Mouse (Mus musculus) kidney, postnatal 0 days (tissue): ENCODE measurements around the gene Slc9a5. TPM values are rescaled to one million over a fixed set of nuclear protein-coding genes. Genes with fewer than 3 reads are reported as not detected.

ENCODE experiments used
- ATAC-seq: fragments of 200-750 bp; cut with Nextera tagmentation; replicated peaks from 2 replicates; pipeline ENCODE4 v1.8.0; 2017; ENCODE audit warnings: low read depth, moderate number of reproducible peaks, moderate TSS enrichment, moderate library complexity; ENCODE audit not compliant: low FRiP score
- DNase-seq: peaks from one replicate; pipeline ENCODE4 v3.0.0-alpha.2; 2016; ENCODE audit warnings: low spot score
- H3K27ac ChIP-seq: fragments of 300-500 bp; sonication (generic); 2 replicates; pipeline ENCODE4 v1.5.1; 2014; ENCODE audit warnings: mild to moderate bottlenecking
- H3K27me3 ChIP-seq: fragments of 300-500 bp; sonication (generic); 2 replicates; pipeline ENCODE4 v1.6.1; 2014; ENCODE audit warnings: low read length, mixed read lengths; ENCODE audit not compliant: insufficient read depth
- H3K36me3 ChIP-seq: fragments of 300-500 bp; sonication (generic); 2 replicates; pipeline ENCODE4 v1.6.1; 2014; ENCODE audit warnings: low read length, mixed read lengths; ENCODE audit not compliant: insufficient read depth
- H3K4me1 ChIP-seq: fragments of 300-500 bp; sonication (generic); replicated peaks from 2 replicates; pipeline ENCODE4 v1.6.1; 2014; ENCODE audit warnings: antibody characterized with exemption, low read length, mixed read lengths; ENCODE audit not compliant: insufficient read depth
- H3K4me2 ChIP-seq: fragments of 300-500 bp; sonication (generic); 2 replicates; pipeline ENCODE4 v1.6.1; 2014; ENCODE audit warnings: mild to moderate bottlenecking, low read length, moderate library complexity, mixed read lengths
- H3K4me3 ChIP-seq: fragments of 300-500 bp; sonication (generic); replicated peaks from 2 replicates; pipeline ENCODE4 v1.5.1; 2014; ENCODE audit warnings: low read depth, low read length
- H3K9ac ChIP-seq: fragments of 300-500 bp; sonication (generic); 2 replicates; pipeline ENCODE4 v1.6.1; 2014; ENCODE audit warnings: low read depth, low read length
- H3K9me3 ChIP-seq: fragments of 300-500 bp; sonication (generic); replicated peaks from 2 replicates; pipeline ENCODE4 v1.6.1; 2016; ENCODE audit warnings: low read length, inconsistent platforms, mixed read lengths
- CTCF ChIP-seq: IDR thresholded peaks from 2 replicates; pipeline ENCODE4 v1.5.1; 2016; ENCODE audit warnings: antibody characterized with exemption, low read depth, mild to moderate bottlenecking, moderate library complexity
- WGBS: fragments of 180-500 bp; shearing (Covaris S2); extraction: QIAGEN DNeasy Blood & Tissue Kit; methylation state at CpG from one replicate; pipeline ENCODE4 v1.1.7; 2014; 5-methylcytosine and 5-hydroxymethylcytosine counted together
- microRNA counts: library from miRNA; unstranded; fragments of <30 nt; microRNA quantifications from one replicate; lab custom pipeline; 2015
- microRNA-seq: library from miRNA; unstranded; fragments of <30 nt; microRNA quantifications from one replicate; pipeline ENCODE4, GENCODE M21; 2016
- polyA plus RNA-seq: library from polyadenylated mRNA; unstranded; fragments of >200 nt; fragmentation: Nextera tagmentation; extraction: Ambion mirVana; gene quantifications from 2 replicates; pipeline ENCODE4 v1.2.1, GENCODE M21; 2015

The Slc9a5 gene
- polyA plus RNA-seq, 1 experiment from 2014 or later = 1.3 TPM

- Histone ChIP-seq H3K9ac (no peak overlapping the region), H3K27me3 (0 out of 2 replicates have a peak, but pooled peaks cover 4% of the 10 kb centered on the region), H3K36me3 (no peaks in the 10 kb centered on the region), H3K4me3 (no peak overlapping the region), H3K4me1 (peaks cover 2% of the 10 kb centered on the region; the same call in 1 of the 2 replicates), H3K27ac (no peak overlapping the region), H3K4me2 (no peak overlapping the region), H3K9me3 (no peaks in the 10 kb centered on the region)
- WGBS = 53% methylated on average over 7 of the region's 7 CpGs
- DNase-seq = no peak
- no peak for TF ChIP-seq CTCF
- no peak for ATAC-seq
Measured at GRCm38 (mm10) chr8:105408331-105408730, 59.7 kb downstream of the Slc9a5 start.

- Histone ChIP-seq H3K36me3 (no peaks in the 10 kb centered on the region), H3K4me3 (no peak overlapping the region), H3K4me1 (peaks cover 6% of the 10 kb centered on the region; the same call in 1 of the 2 replicates), H3K27ac (no peak overlapping the region), H3K9me3 (no peaks in the 10 kb centered on the region), H3K4me2 (no peak overlapping the region), H3K27me3 (0 out of 2 replicates have a peak, but pooled peaks cover 10% of the 10 kb centered on the region), H3K9ac (no peak overlapping the region)
- DNase-seq = no peak
- WGBS = 93% methylated on average over 6 of the region's 6 CpGs
- ATAC-seq = no peak
- no peak; the same call in 1 of the 2 replicates for TF ChIP-seq CTCF
Measured at GRCm38 (mm10) chr8:105409947-105410346, 61.3 kb downstream of the Slc9a5 start.

- Histone ChIP-seq H3K27ac (no peak within 1 kb of the TSS), H3K9ac (peak within 1 kb of the TSS; percentile 15; the same call in 1 of the 2 replicates), H3K4me1 (peaks cover 6% of the 10 kb centered on the region; the same call in 1 of the 2 replicates), H3K36me3 (no peaks in the 10 kb centered on the region), H3K9me3 (no peaks in the 10 kb centered on the region), H3K4me2 (peak within 1 kb of the TSS; percentile 57), H3K4me3 (peak within 1 kb of the TSS; percentile 20), H3K27me3 (0 out of 2 replicates have a peak, but pooled peaks cover 10% of the 10 kb centered on the region)
- ATAC-seq (peak; percentile 85), DNase-seq (peak; percentile 47)
- WGBS = 1% methylated on average over 34 of the region's 34 CpGs
- TF ChIP-seq CTCF = peak; percentile 50
Measured at GRCm38 (mm10) chr8:105413391-105413790, 64.7 kb downstream of the Slc9a5 start, which contains the start of the genes Kctd19 and Lrrc36. TSS of gene Kctd19 (minus strand) at chr8:105413502. TSS of gene Lrrc36 (plus strand) at chr8:105413571.

- ATAC-seq = no peak
- H3K27me3 ChIP-seq = 0 out of 2 replicates have a peak, but pooled peaks cover 2% of the 10 kb centered on the region
- H3K27ac ChIP-seq = no peak overlapping the region
- H3K4me2 ChIP-seq = no peak overlapping the region
- H3K4me1 ChIP-seq = no peaks in the 10 kb centered on the region
- H3K36me3 ChIP-seq = no peaks in the 10 kb centered on the region
- WGBS = 77% methylated on average over 2 of the region's 2 CpGs
- DNase-seq = no peak
- no peak overlapping the region for H3K9ac ChIP-seq
- TF ChIP-seq CTCF = no peak
- H3K4me3 ChIP-seq = no peak overlapping the region
- H3K9me3 ChIP-seq = no peaks in the 10 kb centered on the region
Measured at GRCm38 (mm10) chr8:105418992-105419391, 70.3 kb downstream of the Slc9a5 start.

MicroRNAs encoded within 50 kb of the gene (microRNA counts, 519-probe panel; counts per million panel counts)
- microRNA mmu-miR-328 (lab: Ali Mortazavi, UCI) = 1,648 counts per million, percentile 68 among the panel's probes with 10 or more counts

Small RNA genes lying within 50 kb of the gene (microRNA-seq; reads per million reads assigned to microRNA genes)
- not detected for gene Gm27320
- 200 reads per million, percentile 59 among the genes with 10 or more reads in this experiment for gene Mir328

Other genes with a start within 250 kb of the Slc9a5 start
- not detected in 2 replicates for gene Ces4a, start 217.0 kb upstream of the Slc9a5 start, polyA plus RNA-seq
- gene Cbfb, start 178.2 kb upstream of the Slc9a5 start, polyA plus RNA-seq = 59.6 and 59.7 TPM in 2 replicates
- gene D230025D16Rik, start 123.7 kb upstream of the Slc9a5 start, polyA plus RNA-seq = 19.2 and 20.6 TPM in 2 replicates
- 7.5 and 7.7 TPM in 2 replicates for gene B3gnt9, start 93.7 kb upstream of the Slc9a5 start, polyA plus RNA-seq
- gene Tradd, start 84.2 kb upstream of the Slc9a5 start, polyA plus RNA-seq = 21.8 and 24.2 TPM in 2 replicates
- 1.8 and 2.4 TPM in 2 replicates for gene Fbxl8, start 84.2 kb upstream of the Slc9a5 start, polyA plus RNA-seq
- 0.12 TPM in 1 of 2 replicates, not detected in the other for gene Hsf4, start 79.0 kb upstream of the Slc9a5 start, polyA plus RNA-seq
- gene Nol3, start 72.7 kb upstream of the Slc9a5 start, polyA plus RNA-seq = 0.29 and 0.68 TPM in 2 replicates
- gene 4931428F04Rik, start 59.0 kb upstream of the Slc9a5 start, polyA plus RNA-seq = 5.5 and 6.2 TPM in 2 replicates
- 15.9 and 18.5 TPM in 2 replicates for gene Exoc3l, start 52.7 kb upstream of the Slc9a5 start, polyA plus RNA-seq
- gene E2f4, start 51.2 kb upstream of the Slc9a5 start, polyA plus RNA-seq = 55.2 and 57.9 TPM in 2 replicates
- 15.5 and 17.4 TPM in 2 replicates for gene Elmo3, start 43.2 kb upstream of the Slc9a5 start, polyA plus RNA-seq
- 5.2 and 5.6 TPM in 2 replicates for gene Lrrc29, start 22.6 kb upstream of the Slc9a5 start, polyA plus RNA-seq
- gene Tmem208, start 22.5 kb upstream of the Slc9a5 start, polyA plus RNA-seq = 134 and 140 TPM in 2 replicates
- 1.8 and 2.3 TPM in 2 replicates for gene Fhod1, start 890 bp upstream of the Slc9a5 start, polyA plus RNA-seq
- gene Plekhg4, start 24.4 kb downstream of the Slc9a5 start, polyA plus RNA-seq = 0.31 and 0.33 TPM in 2 replicates
- gene Kctd19, start 64.7 kb downstream of the Slc9a5 start, polyA plus RNA-seq = 0.05 TPM in 1 of 2 replicates, not detected in the other
- gene Lrrc36, start 64.7 kb downstream of the Slc9a5 start, polyA plus RNA-seq = 0.15 and 0.34 TPM in 2 replicates
- gene Tppp3, start 122.7 kb downstream of the Slc9a5 start, polyA plus RNA-seq = 15.6 and 19.4 TPM in 2 replicates
- gene Zdhhc1, start 148.1 kb downstream of the Slc9a5 start, polyA plus RNA-seq = 28.0 and 30.5 TPM in 2 replicates
- gene Hsd11b2, start 169.9 kb downstream of the Slc9a5 start, polyA plus RNA-seq = 42.4 and 44.8 TPM in 2 replicates
- 112 and 122 TPM in 2 replicates for gene Atp6v0d1, start 217.2 kb downstream of the Slc9a5 start, polyA plus RNA-seq